ENCODE assay signal across 21 mouse cellular contexts in the genomic region with DNA sequence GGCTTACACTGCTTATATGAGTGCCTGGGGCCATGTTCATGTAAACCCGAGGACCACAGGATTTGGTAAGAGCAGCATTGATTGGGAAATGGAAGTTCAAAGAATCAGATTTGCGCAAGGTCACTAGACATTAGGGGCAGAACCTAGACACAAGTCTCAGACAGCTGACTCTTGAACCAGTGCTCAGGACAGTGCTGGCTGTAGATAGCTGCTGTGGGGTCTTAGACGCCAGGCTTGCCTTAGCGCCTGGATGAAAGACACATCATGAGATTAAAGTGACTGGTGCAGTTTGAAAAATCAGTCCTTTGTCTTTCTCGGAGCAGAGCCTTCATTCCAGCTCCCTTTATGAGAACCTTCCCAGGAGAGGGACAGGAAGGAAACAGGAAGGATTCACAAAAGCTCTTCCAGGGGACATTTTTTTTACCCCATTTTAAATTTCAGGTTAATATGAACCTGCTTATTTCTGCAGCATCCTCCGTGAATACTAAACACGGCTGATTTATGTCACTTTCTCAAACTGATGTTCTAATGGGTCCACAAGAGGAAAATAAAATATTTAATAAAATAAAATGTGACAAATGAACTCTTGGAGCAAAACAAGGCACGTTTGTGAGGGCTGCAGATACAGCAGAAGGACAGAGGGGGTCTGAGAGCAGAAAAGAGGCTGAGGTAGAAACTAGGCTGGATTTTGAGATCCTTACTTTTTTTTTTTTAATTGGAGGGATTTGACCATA.
DNase-seq lines count a peak whose midpoint lies in the region; ATAC-seq lines count a peak whose summit lies in the region.
"Had no signal": no experiment of that assay in that cellular context is flagged by ENCODE, and none has a peak within 500 bp of the region (broad histone marks: within the 10 kb centered on the region; RNA-seq: fewer than 3 reads in every experiment).

No protein-coding gene starts in this region.

- no peak overlapping the region for H3K4me3 ChIP-seq in neural tube, embryonic 11.5 days (ENCODE audit: low read depth, low read length)
- H3K4me3 ChIP-seq in forebrain, embryonic 16.5 days (replicated peaks; ENCODE audit: low read length) = no peak overlapping the region
- H3K4me3 ChIP-seq in midbrain, embryonic 13.5 days (replicated peaks) = no peak overlapping the region
- H3K4me3 ChIP-seq: embryonic facial prominence, embryonic 15.5 days; heart, embryonic 10.5 days; limb, embryonic 13.5 days; myocyte had no signal

- peak; percentile 16 for DNase-seq in neural tube, embryonic 11.5 days (ENCODE audit: low spot score)
- no peak for DNase-seq in neural tube, embryonic 10.5 days (ENCODE audit: extremely low spot score, low spot score)
- DNase-seq in kidney, postnatal 14 days = no peak
- DNase-seq in thymus, postnatal 14 days = no peak
- DNase-seq in cerebellum, postnatal 25 days = no peak
- DNase-seq: adrenal gland, postnatal 25 days; B cell, adult 2 months; cerebellum, adult 9-10 months; gastrocnemius, postnatal 36 days; heart, postnatal 10 days; kidney, adult 2 months; kidney, postnatal 25 days; spleen, adult 18-20 months; thymus, postnatal 36 days had no signal

- no peak for ATAC-seq in neural tube, embryonic 11.5 days (ENCODE audit: insufficient read depth, low FRiP score, low TSS enrichment)
- ATAC-seq in forebrain, embryonic 16.5 days = peak; percentile 22; the same call in 1 of the 2 replicates
- ATAC-seq in midbrain, embryonic 13.5 days = peak; percentile 53; the same call in 1 of the 2 replicates

- no peaks in the 10 kb centered on the region for H3K9me3 ChIP-seq in neural tube, embryonic 11.5 days (ENCODE audit: control insufficient read depth, low read length)
- H3K9me3 ChIP-seq in forebrain, embryonic 16.5 days (ENCODE audit: control insufficient read depth, low read length) = no peaks in the 10 kb centered on the region
- no peaks in the 10 kb centered on the region for H3K9me3 ChIP-seq in midbrain, embryonic 13.5 days
- H3K9me3 ChIP-seq: embryonic facial prominence, embryonic 15.5 days; heart, embryonic 10.5 days; limb, embryonic 13.5 days had no signal

- WGBS in neural tube, embryonic 11.5 days = 72% methylated on average over 8 of the region's 8 CpGs
- 48% methylated on average over 8 of the region's 8 CpGs for WGBS in forebrain, embryonic 16.5 days
- WGBS in midbrain, embryonic 13.5 days = 53% methylated on average over 8 of the region's 8 CpGs

- no peak overlapping the region for H3K9ac ChIP-seq in neural tube, embryonic 11.5 days (ENCODE audit: low read length)
- H3K9ac ChIP-seq in forebrain, embryonic 16.5 days (replicated peaks; ENCODE audit: low read depth, low read length) = no peak overlapping the region
- H3K9ac ChIP-seq in midbrain, embryonic 13.5 days (replicated peaks) = no peak overlapping the region
- H3K9ac ChIP-seq: embryonic facial prominence, embryonic 15.5 days; limb, embryonic 13.5 days; liver, embryonic 14.5 days had no signal

- H3K27ac ChIP-seq in neural tube, embryonic 11.5 days (ENCODE audit: low read depth, low read length) = peak overlapping the region; percentile 9
- H3K27ac ChIP-seq in forebrain, embryonic 16.5 days (ENCODE audit: low read length) = peak overlapping the region; percentile 81
- H3K27ac ChIP-seq in midbrain, embryonic 13.5 days = peak overlapping the region; percentile 74
- H3K27ac ChIP-seq: embryonic facial prominence, embryonic 15.5 days; heart, embryonic 10.5 days; limb, embryonic 13.5 days; liver, embryonic 14.5 days had no signal

- no peaks in the 10 kb centered on the region for H3K27me3 ChIP-seq in neural tube, embryonic 11.5 days (ENCODE audit: control insufficient read depth, insufficient read depth, low read length)
- H3K27me3 ChIP-seq in forebrain, embryonic 16.5 days (replicated peaks; ENCODE audit: control insufficient read depth, insufficient read depth, low read length) = no peaks in the 10 kb centered on the region
- no peaks in the 10 kb centered on the region for H3K27me3 ChIP-seq in midbrain, embryonic 13.5 days
- H3K27me3 ChIP-seq: embryonic facial prominence, embryonic 15.5 days; limb, embryonic 13.5 days had no signal

- no peaks in the 10 kb centered on the region for H3K4me1 ChIP-seq in neural tube, embryonic 11.5 days (ENCODE audit: control insufficient read depth, insufficient read depth, low read length)
- H3K4me1 ChIP-seq in forebrain, embryonic 16.5 days (replicated peaks; ENCODE audit: control insufficient read depth, insufficient read depth, low read length) = peaks cover 15% of the 10 kb centered on the region
- peaks cover 18% of the 10 kb centered on the region for H3K4me1 ChIP-seq in midbrain, embryonic 13.5 days (replicated peaks)
- H3K4me1 ChIP-seq: embryonic facial prominence, embryonic 15.5 days; heart, embryonic 10.5 days; limb, embryonic 13.5 days had no signal

- no peak overlapping the region for H3K4me2 ChIP-seq in neural tube, embryonic 11.5 days (ENCODE audit: low read depth)
- no peak overlapping the region for H3K4me2 ChIP-seq in forebrain, embryonic 16.5 days (ENCODE audit: low read length)
- no peak overlapping the region for H3K4me2 ChIP-seq in midbrain, embryonic 13.5 days (replicated peaks)
- H3K4me2 ChIP-seq: embryonic facial prominence, embryonic 15.5 days; limb, embryonic 13.5 days had no signal

- H3K36me3 ChIP-seq in neural tube, embryonic 11.5 days (ENCODE audit: control insufficient read depth, insufficient read depth, low read length) = no peaks in the 10 kb centered on the region
- no peaks in the 10 kb centered on the region for H3K36me3 ChIP-seq in forebrain, embryonic 16.5 days (ENCODE audit: control insufficient read depth, insufficient read depth)
- no peaks in the 10 kb centered on the region for H3K36me3 ChIP-seq in midbrain, embryonic 13.5 days
- H3K36me3 ChIP-seq: embryonic facial prominence, embryonic 15.5 days; heart, embryonic 10.5 days; limb, embryonic 13.5 days had no signal

Comparison
In these comparisons a context has a peak if more than half of its experiments do, and no peak if none do; other contexts are left out.
1. H3K27ac ChIP-seq: peak in every context shown above with its lines; median percentile 81 in forebrain, embryonic 16.5 days; 74 in midbrain, embryonic 13.5 days; 9 in neural tube, embryonic 11.5 days.